Mouse (Mus musculus): ENCODE results near the gene Lhx6.

Gene Lhx6

DNA sequence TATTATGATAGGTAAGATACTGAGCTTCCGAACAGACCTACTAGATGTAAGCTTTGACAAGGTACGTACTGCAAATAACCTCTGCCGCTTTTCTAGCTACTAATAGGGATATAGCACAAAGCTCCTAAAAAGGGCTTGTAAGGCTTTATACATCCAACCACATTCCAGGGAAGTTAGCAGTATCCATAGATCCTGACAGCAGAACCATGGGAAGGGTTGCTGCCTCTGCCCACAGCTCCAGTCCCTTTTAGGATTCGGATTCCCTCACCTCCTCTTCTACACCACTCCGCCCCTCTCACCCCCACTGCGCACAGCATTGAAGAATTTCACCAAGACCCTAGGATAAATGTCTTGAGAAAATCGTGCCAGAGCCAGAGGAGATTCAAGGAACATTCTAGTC, 11.9 kb downstream of the Lhx6 start:
- DNase-seq (ENCODE audit: low spot score): no peak

- DNase-seq (ENCODE audit: low spot score): no peak
Measured at GRCm38 (mm10) chr2:36092748-36093147, 12.5 kb downstream of the Lhx6 start.

DNA sequence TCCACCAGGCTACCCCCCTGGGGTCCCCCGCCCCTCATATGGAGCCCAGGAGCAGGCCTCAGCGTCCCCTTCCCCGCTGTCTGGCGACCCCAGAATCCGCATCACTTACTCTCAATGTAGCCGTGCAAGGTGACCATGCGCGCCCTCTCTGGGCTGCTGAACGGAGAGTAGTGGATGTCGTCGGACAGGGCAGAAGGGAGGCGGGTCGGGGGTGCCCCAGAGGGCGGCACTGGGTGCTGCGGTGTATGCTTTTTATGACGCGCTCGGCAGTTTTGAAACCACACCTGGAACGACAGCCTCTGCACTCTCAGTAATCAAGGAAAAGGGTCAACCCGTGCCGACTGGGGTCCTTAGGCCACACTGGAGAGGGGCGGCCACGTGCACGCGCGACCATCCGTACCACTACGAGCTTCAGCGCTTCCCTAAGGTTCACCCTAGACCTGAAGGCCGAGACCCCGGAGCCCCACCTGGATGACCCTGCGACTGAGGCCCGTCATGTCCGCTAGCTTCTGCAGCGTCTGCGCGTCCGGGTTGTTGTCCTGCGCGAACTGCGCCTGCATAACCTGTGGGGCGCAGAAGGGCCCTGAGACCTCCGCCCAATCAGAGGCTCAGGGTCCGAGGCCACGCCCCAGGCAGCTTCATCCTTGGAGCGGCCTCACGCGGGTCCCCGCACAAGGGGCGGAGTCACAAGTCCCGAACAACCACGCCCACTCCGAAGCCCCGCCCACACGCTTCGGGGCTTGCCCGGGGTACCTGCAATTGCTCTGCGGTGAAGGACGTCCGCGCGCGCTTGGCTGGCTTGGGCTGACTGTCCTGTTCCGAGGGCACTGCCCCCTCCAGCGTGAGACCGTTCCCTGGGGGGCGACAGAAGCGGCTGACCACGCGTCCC, 14.1 kb downstream of the Lhx6 start:
- DNase-seq (ENCODE audit: low spot score): peak; percentile 35

DNA sequence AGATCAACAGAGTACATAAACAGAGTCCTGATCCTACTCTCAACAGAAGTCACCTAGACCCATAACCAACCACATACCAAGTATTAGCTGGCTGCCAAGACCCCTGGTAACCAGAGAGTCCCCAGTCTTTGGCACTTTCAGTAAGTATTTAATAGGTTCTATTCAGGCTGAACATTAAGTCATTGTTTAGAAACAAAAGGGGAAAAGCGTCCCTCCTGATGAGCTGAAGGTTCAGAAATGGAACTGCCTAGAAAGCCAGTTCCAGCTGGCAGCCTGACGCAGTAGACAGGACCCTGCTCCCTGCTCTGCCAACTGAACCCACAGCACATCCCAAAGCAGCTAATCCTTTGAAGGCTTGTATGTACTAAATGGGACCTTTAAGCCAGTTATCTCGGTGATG, 16.0 kb downstream of the Lhx6 start:
- DNase-seq (ENCODE audit: low spot score): no peak

- DNase-seq (ENCODE audit: low spot score): no peak
Measured at GRCm38 (mm10) chr2:36085041-36085440, 20.2 kb downstream of the Lhx6 start.

DNA sequence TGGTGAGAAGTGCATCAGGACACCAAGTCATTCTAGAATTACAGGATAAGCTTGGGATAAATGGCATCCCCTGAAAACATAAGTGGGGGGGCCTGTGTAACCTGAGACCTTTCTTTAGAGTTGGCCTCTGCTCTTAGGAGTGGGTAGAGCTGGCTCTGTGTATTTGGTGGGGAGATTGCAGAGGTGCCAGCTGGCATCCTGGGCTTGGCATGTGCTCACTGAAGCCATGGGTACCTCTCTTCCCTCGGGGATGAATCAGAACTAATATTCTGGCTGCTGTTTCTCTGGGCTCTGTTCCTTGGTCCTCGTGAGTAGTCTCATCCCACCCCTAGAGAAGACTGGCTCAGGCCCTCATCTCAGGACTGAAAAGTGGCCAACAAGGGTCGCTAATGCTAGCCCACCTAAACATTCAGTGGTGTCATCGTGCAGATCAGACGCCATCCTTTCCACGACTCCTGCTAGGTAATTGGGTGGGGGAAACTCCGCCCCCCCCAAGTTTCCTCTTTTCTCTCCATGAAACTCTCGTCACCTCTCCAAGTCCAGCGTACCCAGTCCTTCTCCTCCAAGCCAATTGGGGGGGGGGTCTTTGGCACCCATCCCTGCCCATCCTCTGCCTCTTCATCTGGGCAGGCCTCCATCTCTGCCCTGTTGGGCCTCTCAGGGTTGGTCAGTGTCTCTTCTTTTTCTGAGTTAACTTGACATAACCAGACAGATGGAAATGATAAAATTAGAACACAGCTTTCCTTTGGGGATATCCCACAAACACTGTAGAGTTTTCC, 22.2 kb downstream of the Lhx6 start:
- no peak for DNase-seq (ENCODE audit: low spot score)

GRCm38 (mm10) chr2:36081446-36081845, 23.8 kb downstream of the Lhx6 start:
- DNase-seq (ENCODE audit: low spot score): no peak

DNA sequence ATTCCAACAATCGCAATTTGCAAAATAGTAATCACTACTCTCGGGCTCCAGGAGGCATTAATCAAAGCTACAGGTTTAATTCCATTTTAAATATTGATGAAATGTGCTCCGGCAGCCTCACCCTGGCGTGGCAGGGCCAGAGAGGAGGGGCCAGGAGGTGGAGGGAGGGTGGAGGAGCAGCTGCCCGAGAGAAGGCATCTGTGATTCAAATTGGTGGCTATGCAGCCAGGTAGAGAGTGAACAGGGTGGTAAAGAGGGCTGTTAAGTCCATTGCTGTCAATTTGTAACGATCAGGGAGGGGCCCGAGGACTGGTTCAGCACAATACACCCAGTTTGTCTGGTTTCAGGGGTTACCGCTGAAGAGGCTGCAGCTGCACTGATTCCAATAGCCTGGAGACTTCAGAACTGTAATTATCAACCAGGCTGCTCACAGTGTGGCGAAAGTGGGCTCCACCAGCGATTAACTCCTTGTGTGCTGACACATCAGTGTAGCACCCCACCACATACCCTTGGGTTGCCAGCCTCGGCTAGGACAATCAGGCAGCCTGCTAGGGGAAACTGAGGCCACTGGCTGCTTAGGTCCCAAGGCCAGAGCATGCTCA, 27.9 kb downstream of the Lhx6 start:
- no peak for DNase-seq (ENCODE audit: low spot score)

DNA sequence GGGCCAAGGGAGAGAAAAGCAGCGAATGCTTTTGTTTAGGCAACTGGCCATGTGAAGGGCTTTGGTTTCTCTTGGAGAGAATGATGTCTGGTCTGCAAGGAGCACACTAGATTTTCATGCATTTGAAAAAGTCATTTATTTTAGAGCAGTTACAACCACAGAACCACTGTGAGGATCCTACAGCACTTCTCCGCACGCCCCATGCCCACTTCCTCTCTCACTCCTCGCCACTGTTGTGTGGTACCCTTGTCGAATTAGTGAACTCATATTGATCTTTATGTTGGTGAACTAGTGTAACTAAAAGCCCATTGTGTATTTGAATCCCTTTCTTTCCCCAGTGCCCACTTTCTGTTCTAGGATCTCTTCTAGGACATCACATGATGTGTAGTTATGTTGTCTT, 30.0 kb downstream of the Lhx6 start:
- no peak for DNase-seq (ENCODE audit: low spot score)

GRCm38 (mm10) chr2:36073781-36074180, 31.4 kb downstream of the Lhx6 start:
- no peak for DNase-seq (ENCODE audit: low spot score)

DNA sequence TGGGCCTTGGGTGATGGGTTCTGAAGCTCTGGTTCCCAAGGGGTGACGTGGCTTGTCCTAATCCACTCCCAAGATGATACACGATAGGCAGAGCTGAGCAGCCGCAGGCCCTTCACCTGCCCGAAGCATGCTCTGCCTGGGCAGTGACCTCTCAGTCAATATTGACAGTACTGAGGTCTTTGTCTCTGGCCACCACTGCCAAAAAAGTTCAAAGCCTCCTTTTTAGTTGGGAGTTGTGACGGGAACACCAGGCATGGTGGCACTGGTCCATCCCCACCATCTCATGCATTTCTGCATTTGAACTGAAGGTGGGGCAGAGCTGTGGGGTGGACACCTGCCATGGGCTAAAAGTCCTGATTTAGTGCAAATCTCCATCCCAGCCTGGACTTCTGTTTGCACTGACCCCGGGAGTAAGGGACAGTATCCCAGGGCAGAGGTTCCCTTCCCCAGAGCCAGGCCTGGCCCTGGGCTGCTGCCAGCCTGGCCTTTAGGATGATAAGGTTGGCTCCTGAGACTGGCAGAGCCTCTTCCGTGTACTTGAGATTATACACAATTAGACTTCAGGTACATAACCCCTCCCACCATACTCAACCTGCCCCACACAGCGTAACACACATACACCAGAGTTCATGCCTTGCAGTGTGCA, 33.4 kb downstream of the Lhx6 start:
- no peak for DNase-seq (ENCODE audit: low spot score)

GRCm38 (mm10) chr2:36067132-36067531, 38.1 kb downstream of the Lhx6 start:
- DNase-seq (ENCODE audit: low spot score): no peak

GRCm38 (mm10) chr2:36061409-36061808, 43.8 kb downstream of the Lhx6 start:
- DNase-seq (ENCODE audit: low spot score): no peak

DNA sequence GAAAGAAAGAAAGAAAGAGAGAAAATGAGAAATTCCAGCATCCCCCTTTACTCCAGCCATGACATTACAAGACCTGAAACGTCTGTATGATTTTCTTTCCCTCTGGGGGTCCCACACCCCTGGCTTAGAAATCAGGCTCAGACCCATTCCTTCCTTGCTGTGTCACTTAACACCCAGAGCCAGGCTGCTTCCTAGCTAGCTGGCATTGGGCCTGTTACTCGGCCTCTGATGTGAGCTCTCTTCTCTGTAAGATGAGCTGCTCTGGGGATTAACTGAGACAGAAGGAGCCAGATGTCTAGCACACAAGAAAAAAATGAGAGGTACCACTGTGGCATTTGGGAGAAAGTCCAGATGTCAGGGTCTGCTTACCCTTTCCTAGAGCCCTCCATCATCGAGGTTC, 49.0 kb downstream of the Lhx6 start:
- no peak for DNase-seq (ENCODE audit: low spot score)

DNA sequence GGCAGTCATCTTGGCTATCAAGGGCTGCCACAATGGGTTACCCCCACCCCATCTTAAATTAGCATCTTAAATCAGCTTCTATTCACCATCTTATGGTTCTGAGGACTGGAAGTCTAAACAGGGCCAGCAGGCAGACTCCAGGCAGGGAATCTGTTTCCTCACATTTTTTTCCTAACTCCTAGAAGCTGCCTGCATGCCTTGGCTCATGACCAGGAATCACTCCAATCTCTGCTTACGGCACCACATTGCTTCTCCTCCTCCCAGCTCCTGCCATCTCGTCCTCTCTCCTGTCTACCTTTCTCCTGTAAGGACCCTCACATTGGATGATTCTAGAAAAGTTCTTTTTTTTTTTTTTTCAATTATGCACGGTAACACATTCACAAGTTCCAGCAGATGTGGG, 52.0 kb downstream of the Lhx6 start:
- no peak for DNase-seq (ENCODE audit: low spot score)

DNA sequence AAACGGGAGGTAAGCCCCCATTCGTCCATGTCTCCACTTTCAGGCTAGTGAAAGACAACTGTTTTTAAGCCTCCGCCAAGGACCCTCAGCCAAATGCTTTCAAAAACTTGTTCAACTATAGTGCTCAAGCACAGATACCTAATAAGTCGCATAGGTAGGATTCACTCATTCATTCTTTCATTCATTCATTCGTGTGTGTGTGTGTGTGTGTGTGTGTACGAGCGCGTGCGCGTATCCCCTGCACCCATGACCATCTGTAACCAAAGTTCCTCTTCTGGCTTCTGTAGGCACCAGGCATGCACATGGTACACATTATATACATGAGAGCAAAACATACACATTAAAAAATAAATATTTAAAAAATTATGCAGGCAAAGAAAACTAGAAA, 55.6 kb downstream of the Lhx6 start:
- no peak for DNase-seq (ENCODE audit: low spot score)

GRCm38 (mm10) chr2:36048748-36049566, 56.3 kb downstream of the Lhx6 start, which contains the start of the genes Ndufa8 and Morn5:
Gene Ndufa8 (minus strand): TSS chr2:36049406.
Gene Morn5 (plus strand): TSS chr2:36049458.
- peak; percentile 99 for DNase-seq (ENCODE audit: low spot score)

DNA sequence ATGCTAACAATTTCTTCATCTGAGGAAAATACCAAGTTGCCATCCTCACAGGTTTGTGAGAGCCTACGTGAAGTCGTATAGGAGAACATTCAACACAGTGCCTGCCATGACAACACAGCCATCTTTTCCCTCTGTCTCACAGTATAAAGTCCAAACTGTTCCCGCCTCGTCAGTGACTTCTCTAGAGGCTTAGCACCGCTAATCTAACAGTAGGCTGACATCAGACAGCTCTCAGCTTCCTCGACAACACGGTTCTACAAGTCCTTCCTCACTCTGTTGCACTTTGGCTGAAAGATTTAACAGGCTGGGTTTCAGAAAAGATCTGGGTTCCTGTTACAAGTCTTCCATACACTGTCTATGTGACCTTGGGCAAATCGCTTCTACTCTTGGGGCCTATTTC, 57.0 kb downstream of the Lhx6 start:
- DNase-seq (ENCODE audit: low spot score): no peak

DNA sequence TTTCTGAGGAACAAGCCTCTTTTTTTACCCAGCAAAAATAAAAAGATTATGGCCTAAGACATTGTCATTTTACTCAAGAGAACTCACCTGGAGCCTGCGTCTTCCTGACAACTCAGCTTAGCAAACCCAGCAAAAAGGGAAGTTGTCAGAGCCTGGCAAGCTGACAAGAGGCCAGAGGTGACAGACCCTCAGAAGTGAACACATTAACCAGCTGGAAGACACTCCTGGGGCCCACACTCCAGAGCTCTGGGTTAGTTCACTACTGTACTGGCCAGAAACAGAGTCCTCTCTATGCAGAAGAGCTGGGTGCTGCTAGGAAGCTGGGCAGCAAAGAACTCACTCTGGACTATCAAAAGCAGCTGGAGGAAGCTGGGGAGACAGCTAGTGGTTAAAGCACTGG, 64.3 kb downstream of the Lhx6 start:
- DNase-seq (ENCODE audit: low spot score): no peak

GRCm38 (mm10) chr2:36039297-36039985, 65.8 kb downstream of the Lhx6 start:
- DNase-seq (ENCODE audit: low spot score): peak; percentile 10
